Mouse (Mus musculus): Measurements from ENCODE around the gene Stk35.

Stk35 gene

DNA sequence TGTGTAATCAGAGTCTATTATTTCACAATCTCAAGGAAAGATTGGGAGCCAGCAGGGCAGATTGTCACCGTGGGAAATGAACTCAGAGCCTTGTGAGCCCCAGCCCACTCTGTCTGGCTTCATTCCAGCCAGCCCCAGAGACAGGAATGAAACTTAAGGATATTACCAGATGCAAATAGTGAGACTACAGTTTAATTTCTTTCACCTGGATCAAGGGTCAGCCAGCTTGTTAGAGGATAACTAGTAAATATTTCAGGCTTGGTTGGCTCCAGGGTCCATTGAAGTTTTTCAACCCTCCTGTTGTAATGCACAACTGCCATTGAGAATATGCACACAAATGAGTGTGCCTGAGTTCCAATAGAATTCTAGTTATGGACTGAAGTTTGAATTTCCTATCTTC, 36.6 kb downstream of the Stk35 start:
- no peak for DNase-seq

DNA sequence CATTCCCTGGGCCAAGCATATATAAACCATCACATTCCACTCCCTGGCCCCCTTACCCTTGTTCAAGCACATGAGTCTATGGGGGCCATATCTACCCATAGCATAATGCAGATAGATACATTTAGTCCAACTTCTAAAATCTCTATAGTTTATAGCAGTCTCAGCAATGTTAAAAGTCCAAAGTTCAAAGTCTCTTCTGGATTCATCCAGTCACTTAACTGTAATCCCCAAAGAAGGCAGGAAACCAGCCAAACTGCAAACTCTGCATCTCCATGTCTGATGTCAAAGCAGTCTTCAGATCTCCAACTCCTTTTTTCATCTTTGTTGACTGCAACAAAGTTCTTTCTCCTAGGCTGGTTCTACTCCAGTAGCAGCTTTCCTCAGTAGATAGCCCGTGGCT, 38.0 kb downstream of the Stk35 start:
- DNase-seq = no peak

DNA sequence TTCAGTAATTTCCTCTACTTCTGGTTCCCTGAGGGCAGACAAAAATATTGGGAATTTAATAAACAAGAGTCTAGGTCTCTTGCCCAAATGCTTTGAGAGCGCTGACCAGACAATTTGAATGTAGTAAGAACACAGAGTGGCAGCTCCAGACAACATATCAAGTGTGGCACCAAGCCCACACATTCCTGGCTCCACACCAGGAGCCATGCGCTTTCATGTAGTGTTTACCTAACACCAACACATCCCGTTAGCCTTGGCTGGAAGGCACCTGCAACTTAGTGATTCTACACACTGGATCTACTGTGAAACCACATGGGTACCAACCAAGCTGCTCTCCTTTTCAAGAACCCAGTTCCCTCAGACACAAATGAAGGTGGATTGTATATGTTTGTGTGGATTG, 45.5 kb downstream of the Stk35 start:
- DNase-seq = no peak

DNA sequence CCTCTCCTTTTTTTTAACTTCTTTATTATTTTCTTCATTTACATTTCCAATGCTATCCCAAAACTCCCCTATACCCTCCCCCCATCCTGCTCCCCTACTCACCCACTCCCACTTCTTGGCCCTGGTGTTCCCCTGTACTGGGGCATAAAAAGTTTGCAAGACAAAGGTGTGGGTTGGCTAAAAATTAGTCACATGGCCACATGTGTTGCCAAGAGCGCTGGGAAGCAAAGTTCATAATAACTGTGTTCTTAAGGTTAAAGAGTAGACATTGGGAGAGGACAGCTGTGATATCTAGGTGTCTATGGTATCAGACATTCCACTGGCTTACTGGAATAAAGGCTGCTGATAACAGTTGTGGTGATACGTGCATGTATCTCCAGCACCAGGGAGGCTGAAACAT, 46.2 kb downstream of the Stk35 start:
- no peak for DNase-seq

DNA sequence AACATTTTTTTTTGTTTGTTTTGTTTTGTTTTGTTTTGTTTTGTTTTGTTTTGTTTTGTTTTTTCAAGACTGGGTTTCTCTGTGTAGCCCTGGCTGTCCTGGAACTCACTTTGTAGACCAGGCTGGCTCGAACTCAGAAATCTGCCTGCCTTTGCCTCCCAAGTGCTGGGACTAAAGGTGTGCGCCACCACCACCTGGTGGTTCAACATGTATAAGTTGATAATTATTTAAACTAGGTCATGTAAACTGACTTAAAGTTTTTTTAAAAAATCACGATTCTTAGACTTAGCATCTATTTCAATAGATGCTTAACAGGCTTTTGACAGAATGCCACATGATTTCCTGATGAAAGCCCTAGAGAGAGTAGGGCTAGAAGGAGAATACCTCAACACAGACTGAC, 48.8 kb downstream of the Stk35 start:
- peak; percentile 36 for DNase-seq

DNA sequence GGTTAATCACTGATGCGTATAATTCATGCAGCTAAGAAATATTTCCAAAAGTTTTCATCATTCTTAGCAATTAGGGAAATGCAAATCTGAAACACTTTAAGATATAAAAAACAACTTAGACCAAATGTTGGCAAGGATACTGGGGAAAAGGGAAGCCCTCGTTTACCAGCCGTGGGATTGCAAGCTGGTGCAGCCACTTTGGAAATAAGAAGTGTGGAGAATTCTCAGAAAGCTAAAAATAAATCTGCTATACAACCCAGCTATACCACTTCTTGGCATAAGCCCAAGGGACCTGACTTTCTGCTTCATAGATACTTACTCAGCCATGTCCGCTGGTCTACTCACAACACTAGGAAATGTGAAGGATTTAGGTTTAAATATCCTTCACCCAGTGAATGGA, 51.2 kb downstream of the Stk35 start:
- no peak for DNase-seq

DNA sequence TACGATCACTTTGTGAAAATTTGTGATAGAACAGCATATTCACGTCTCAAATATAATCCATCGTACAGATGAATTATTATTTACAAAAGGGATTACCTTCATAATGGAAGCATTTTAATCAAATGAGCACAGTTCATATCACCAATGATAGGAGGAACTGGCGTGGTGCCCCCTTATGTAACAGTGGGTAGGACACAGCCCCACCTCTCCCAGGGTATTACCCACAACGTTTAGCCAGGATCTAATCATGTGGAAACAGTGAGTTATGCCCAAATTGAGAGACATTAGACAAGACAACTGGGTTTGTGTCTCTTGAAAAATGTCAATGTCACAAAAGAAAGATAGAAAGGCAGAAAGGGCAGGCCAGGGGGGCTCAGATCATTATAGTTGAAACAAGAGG, 62.9 kb downstream of the Stk35 start:
- DNase-seq = no peak

DNA sequence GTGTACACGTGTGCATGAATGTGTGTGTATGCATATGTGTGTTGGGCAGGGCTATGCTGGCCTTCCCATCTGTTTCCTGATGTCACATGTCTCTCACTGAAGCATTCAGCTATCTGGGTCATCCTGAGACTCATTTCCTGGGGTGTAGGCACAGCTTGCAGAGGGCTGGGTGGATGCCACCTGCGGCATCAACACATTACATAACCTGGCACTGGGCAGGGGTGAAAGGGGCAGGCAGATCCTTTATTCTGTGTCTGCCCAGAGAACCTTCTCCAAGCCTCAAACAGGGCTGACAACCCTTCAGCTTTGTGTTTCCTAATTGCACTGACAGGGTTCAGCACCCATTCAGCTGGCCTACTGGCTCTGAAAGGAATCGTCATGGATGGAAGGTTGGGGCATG, 64.6 kb downstream of the Stk35 start:
- DNase-seq = no peak

DNA sequence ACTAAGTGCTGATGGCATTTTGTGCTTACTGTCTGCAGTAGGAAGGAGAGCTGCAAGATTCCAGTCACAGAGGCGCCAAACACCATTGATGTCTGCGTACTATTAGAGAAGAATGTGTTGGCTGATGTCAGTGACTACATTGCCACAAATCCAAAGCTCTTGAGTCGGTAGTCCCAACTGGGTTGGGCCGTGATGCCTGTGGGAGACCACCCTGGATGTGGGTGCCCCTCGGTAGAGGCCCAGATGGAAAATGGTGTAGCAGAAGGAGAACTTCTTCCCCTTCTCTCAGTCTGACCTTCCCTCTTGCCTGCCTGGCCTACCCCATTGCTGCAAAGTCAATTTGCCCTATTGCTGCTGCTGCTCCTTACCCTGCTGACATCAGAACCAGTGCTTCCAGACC, 68.8 kb downstream of the Stk35 start:
- DNase-seq = no peak

DNA sequence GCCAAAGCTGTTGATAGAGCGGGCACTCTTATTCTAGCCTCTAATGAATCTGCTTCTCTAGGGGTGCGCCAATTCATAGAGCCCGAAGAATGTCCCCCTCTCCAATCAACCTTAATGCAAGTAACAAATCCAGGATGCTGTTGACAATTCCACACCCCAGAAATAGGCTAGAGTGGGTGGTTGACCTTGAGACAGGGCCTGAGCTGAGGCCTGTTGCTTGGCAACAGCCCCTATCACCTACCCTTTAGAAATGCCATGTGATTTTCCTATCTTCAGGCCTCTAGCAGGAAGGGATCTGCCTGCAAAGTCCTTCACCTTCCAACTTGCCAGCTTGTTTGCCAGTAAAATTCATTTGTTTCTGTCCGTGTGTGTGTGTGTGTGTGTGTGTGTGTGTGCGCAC, 70.9 kb downstream of the Stk35 start:
- no peak for DNase-seq

DNA sequence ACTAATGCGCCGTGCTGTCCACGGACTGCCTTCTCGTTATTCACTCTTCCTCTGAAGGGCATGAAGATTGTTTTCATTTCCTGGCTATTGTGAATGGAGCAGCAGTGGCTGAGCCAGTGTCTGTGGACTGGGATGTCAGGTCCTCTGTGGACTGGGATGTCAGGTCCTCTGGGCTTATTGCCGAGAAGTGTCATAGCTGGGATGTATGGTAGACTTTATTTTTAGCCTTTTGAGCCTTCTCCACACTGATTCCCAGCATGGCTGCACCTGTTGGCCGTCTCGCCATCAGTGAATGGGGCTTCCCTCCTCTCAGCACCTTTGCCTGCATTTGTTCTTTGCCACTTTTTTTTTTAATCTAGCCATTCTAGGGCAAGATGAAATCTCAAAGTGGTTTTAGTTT, 71.8 kb downstream of the Stk35 start:
- no peak for DNase-seq

DNA sequence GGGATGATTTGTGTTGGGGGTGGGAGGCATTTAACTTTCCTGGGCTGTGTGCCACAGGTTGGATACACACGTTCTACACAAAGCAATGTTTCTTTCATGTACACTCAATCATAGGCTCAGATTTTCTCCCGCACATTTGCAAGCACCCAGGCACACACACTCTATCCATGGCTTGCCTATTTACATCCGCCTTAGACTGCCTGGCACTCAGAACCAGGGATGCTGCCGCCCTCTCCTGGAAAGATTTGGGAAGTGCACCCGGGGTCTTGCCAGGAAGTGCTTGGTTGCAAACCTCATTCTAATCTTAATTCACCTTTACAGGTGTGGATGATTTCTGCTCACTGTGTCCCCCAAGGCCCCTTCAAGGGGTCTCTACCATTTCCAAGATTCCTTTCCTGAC, 73.2 kb downstream of the Stk35 start:
- DNase-seq = peak; percentile 90

DNA sequence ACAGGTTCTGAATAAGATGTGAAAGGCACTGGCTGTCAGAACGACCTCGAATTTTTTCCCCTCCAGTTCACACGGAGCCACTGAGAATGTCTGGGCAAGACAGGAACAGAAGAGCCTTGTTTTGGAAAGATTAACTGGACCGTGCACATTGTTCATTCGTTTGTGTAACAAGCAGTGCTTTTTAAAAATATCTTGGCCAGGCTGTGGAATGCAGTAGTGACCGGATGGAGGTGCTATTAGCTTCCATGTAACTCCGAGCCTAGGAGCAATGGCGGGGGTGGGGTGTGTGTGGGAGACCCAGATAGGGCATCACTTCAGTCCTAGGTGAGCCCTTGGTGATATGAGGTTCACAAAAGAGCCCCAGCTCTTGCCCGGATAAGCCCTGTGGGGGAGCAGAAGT, 73.8 kb downstream of the Stk35 start:
- DNase-seq = no peak

DNA sequence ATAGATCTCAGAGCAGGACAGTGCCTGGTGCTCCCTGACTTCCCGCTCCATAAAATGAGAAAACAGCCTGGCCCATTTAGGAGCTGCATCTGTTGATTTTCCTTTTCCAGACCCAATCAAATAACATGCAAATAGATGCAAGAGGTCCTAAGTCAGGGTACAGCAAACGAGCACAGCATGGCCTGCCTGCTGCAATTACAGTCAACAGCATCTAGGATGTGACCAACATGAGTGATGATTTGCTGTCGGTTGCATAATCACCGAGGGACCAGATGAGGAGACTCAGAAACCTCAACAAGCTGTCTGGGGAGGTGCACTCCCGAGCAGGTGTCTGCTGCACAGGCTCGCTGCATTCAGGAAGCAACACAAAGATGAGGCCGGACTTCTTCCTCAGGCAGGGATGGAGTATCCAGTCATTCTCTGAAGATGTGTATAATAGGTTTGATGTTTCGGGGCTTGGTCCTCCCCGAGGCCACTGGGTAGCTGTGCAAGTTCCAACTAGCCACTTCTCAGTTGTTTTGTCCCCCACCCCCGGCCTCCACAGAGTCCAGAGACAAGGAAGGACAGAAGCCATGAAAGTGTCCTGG, 74.3 kb downstream of the Stk35 start:
- DNase-seq = no peak

DNA sequence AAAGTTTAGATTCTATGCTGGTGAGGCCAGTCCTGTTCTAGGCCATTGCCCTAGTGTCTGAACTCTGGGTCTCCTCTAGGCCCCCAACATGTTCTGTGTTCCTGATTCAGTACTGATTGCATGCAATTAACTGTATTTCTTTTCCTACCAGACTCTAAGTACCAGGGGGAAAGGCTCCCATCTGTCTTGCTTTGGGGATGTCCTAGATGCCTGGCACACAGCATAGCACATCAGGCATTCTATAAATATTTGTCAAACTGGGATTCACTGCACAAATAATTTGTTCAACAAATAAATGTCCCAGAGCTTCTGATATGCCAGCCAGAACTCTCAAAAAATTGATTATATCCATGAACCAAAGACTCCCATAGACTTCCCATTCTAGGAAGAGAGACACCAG, 76.6 kb downstream of the Stk35 start:
- no peak for DNase-seq

DNA sequence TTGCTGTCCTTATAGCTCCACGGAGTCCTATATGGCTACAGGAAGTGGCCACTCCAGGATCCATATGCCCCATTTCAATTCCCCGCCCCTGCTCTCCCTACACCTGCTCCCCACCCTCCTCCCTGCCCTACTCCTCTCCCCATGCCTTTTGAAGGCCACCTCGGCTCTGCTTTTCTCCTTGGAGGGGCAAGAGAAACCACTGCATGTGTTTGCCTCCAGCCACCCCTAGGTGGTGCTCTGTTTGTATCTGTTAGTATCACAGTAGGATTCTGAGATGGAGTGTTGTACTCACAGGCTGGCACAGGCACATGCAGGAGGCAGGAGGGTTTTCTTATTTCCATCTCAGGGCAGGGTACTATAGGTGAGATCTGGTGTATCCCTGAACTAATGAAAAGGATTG, 79.5 kb downstream of the Stk35 start:
- DNase-seq = peak; percentile 60

DNA sequence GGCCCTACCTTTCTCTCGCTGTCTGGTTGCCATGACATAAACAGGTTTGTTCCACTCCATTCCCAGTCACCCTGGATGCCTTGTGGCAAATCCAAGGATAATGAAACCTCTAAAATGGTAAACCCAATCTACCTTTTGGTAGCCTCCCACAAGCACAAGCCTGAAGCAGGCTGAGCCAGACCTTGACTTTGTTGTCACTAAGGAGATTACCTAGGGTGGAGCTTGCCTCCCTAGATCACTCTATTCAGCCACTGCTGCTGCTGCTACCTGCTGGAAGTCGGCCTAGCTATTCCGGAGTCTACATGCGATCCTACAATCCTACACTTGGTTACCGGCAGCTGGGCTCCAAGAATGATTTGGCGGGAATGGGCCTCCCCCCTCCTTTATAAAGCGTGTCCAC, 79.9 kb downstream of the Stk35 start:
- DNase-seq = no peak

DNA sequence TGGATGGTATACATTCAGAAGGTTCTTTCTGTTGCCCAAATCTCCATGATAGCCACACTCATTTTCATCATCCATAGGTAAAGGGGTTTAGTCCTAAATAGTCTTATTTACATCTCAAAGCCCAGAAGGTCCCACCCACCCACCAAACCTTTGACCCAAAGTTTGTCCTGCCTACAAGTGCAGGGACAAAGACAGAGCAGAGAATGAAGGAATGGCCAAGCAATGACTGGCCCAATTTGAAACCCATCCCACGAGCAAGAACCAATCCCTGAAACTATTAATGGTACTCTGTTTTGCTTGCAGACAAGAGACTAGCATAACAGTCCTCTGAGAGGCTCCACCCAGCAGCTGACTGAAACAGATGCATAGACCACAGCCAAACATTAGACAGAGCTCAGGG, 81.6 kb downstream of the Stk35 start:
- no peak for DNase-seq

Data from thymus, postnatal 4 days (tissue).